Mouse (Mus musculus): Measurements from ENCODE around the gene Smg6. TPM values are rescaled to one million over a fixed set of nuclear protein-coding genes. Genes with fewer than 3 reads are reported as not detected.

The Smg6 gene
- polyA plus RNA-seq, 1 experiment from 2014 or later: 12.9 TPM

DNA sequence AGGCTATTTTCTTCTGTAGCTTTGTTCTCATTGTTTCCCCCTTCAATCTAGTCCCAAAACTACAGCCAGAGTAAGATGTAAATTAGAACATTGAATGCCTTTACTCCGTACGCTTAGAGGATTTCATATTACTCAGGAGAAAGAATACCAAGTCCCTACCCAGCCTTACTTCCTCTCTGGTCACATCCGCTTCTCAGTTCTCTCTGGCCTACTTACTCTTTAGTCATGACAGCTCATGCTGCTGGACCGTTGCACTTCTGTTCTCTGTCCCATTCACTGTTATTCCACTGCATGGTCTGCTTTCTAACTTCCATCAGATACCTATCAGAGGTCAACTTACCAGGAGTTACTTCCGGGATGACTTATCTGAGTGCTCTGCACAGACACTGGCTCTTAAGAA is 181.0 kb downstream of the Smg6 start:
- no peaks in the 10 kb centered on the region for H3K9me3 ChIP-seq (replicated peaks; ENCODE audit: control insufficient read depth, low read length)
- ATAC-seq (no peak), DNase-seq (ENCODE audit: low spot score) (no peak)
- H3K9ac ChIP-seq (ENCODE audit: low read length): no peak overlapping the region
- no peaks in the 10 kb centered on the region for H3K4me1 ChIP-seq (ENCODE audit: control insufficient read depth, insufficient read depth, low read length)
- no peak overlapping the region for H3K4me2 ChIP-seq (ENCODE audit: low read length)
- H3K4me3 ChIP-seq (ENCODE audit: low read depth, low read length): no peak overlapping the region
- H3K27ac ChIP-seq (ENCODE audit: low read depth, low read length): no peak overlapping the region
- H3K36me3 ChIP-seq (ENCODE audit: control insufficient read depth, insufficient read depth, low read length): no peaks in the 10 kb centered on the region
- WGBS: 75% methylated on average over 5 of the region's 5 CpGs
- H3K27me3 ChIP-seq (replicated peaks; ENCODE audit: control insufficient read depth, insufficient read depth, low read length): no peaks in the 10 kb centered on the region

DNA sequence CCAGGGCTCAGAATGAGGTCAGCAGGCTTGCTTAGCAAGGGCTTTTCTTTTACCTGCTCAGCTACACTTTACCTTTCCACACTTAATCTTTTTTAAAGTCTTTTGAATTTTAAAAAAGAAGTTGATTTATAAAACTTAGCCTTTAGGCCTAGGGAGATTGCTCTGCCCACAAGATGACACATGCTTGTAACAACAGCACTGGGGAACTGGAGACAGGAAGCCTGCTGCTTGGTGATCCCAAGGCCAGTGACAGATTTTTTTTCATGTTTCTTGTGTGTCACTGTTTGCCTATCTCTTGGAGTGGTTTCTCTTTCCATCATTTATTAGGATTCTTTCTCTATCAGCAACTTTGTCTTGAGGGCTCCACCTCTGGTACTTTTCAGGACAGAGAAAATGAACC is 183.3 kb downstream of the Smg6 start:
- Histone ChIP-seq H3K4me1 (ENCODE audit: control insufficient read depth, insufficient read depth, low read length) (no peaks in the 10 kb centered on the region), H3K4me2 (ENCODE audit: low read length) (no peak overlapping the region), H3K9ac (ENCODE audit: low read length) (no peak overlapping the region), H3K36me3 (ENCODE audit: control insufficient read depth, insufficient read depth, low read length) (no peaks in the 10 kb centered on the region), H3K27ac (ENCODE audit: low read depth, low read length) (no peak overlapping the region), H3K4me3 (ENCODE audit: low read depth, low read length) (no peak overlapping the region), H3K9me3 (replicated peaks; ENCODE audit: control insufficient read depth, low read length) (no peaks in the 10 kb centered on the region), H3K27me3 (replicated peaks; ENCODE audit: control insufficient read depth, insufficient read depth, low read length) (no peaks in the 10 kb centered on the region)
- DNase-seq (ENCODE audit: low spot score) (no peak), ATAC-seq (no peak)

DNA sequence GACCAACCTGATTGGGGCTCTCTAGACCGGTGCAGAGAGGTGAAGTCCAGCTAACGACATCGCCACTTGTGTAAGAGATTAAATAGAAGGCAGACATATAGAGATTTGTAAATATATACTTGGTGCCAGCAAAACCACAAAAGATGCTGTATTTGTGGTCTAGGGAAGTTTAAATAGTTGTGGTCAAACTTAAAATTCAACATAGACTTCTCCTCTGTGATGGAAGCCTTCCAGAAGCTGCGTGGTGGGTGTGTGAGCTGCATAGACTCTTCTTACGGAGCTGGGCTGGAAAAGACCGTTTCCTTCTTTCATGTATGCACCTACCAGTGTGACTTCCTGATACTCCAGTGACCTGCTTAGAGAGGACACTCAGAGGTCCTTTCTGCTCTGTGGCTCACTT is 190.8 kb downstream of the Smg6 start:
- Histone ChIP-seq H3K4me3 (ENCODE audit: low read depth, low read length) (no peak overlapping the region), H3K27ac (ENCODE audit: low read depth, low read length) (no peak overlapping the region), H3K4me1 (ENCODE audit: control insufficient read depth, insufficient read depth, low read length) (no peaks in the 10 kb centered on the region), H3K9me3 (replicated peaks; ENCODE audit: control insufficient read depth, low read length) (no peaks in the 10 kb centered on the region), H3K4me2 (ENCODE audit: low read length) (no peak overlapping the region), H3K9ac (ENCODE audit: low read length) (no peak overlapping the region), H3K27me3 (replicated peaks; ENCODE audit: control insufficient read depth, insufficient read depth, low read length) (no peaks in the 10 kb centered on the region), H3K36me3 (ENCODE audit: control insufficient read depth, insufficient read depth, low read length) (no peaks in the 10 kb centered on the region)
- DNase-seq (ENCODE audit: low spot score) (no peak), ATAC-seq (no peak)
- 82% methylated on average over 6 of the region's 6 CpGs for WGBS

DNA sequence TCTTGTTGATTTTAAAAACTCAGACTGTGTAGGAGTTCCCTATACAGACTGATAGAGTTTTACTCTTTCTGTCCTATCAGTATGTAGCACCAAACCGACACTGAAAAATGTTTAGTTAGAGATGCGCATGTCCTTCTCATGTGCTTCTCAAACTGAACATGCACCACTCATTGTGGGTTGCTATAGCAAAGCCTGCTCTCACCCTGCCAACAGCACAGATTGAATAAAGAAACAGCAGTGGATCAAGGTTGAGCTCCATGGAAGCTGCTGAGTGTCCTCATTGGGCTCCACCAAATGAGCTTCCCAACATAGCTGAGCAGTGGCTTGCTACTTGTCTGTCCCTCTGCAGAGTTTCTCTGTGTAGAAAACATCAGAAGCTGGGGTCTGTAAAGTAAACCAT is 192.5 kb downstream of the Smg6 start:
- H3K36me3 ChIP-seq (ENCODE audit: control insufficient read depth, insufficient read depth, low read length): no peaks in the 10 kb centered on the region
- no peak for ATAC-seq
- H3K4me3 ChIP-seq (ENCODE audit: low read depth, low read length): no peak overlapping the region
- no peak for DNase-seq (ENCODE audit: low spot score)
- H3K9ac ChIP-seq (ENCODE audit: low read length): no peak overlapping the region
- 97% methylated on average over 2 of the region's 2 CpGs for WGBS
- no peak overlapping the region for H3K4me2 ChIP-seq (ENCODE audit: low read length)
- no peak overlapping the region for H3K27ac ChIP-seq (ENCODE audit: low read depth, low read length)
- H3K4me1 ChIP-seq (ENCODE audit: control insufficient read depth, insufficient read depth, low read length): no peaks in the 10 kb centered on the region
- no peaks in the 10 kb centered on the region for H3K27me3 ChIP-seq (replicated peaks; ENCODE audit: control insufficient read depth, insufficient read depth, low read length)
- H3K9me3 ChIP-seq (replicated peaks; ENCODE audit: control insufficient read depth, low read length): no peaks in the 10 kb centered on the region

DNA sequence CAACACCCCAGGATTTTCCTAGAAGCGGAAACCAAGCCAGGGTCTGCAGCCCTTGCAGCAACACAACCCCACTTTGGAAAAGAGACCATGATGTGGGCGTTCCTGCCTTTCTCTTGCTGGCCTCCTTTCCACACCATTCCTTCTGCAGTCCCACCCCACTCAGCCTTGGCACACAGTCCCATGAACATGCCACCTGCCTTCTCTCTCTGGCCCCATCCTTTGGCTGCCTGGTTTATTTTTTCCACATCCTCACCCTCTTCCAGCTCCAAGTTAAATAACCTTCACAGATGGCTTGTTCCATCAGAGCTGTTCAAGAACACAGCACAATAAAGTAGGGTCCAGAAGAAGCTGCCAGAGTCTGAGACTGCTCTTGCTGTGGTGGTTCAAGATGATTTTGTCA is 193.7 kb downstream of the Smg6 start:
- WGBS: 89% methylated on average over 2 of the region's 2 CpGs
- Histone ChIP-seq H3K4me3 (ENCODE audit: low read depth, low read length) (no peak overlapping the region), H3K4me1 (ENCODE audit: control insufficient read depth, insufficient read depth, low read length) (no peaks in the 10 kb centered on the region), H3K9me3 (replicated peaks; ENCODE audit: control insufficient read depth, low read length) (no peaks in the 10 kb centered on the region), H3K4me2 (ENCODE audit: low read length) (no peak overlapping the region), H3K36me3 (ENCODE audit: control insufficient read depth, insufficient read depth, low read length) (no peaks in the 10 kb centered on the region), H3K27ac (ENCODE audit: low read depth, low read length) (no peak overlapping the region), H3K27me3 (replicated peaks; ENCODE audit: control insufficient read depth, insufficient read depth, low read length) (no peaks in the 10 kb centered on the region), H3K9ac (ENCODE audit: low read length) (no peak overlapping the region)
- DNase-seq (ENCODE audit: low spot score): no peak
- ATAC-seq: no peak

DNA sequence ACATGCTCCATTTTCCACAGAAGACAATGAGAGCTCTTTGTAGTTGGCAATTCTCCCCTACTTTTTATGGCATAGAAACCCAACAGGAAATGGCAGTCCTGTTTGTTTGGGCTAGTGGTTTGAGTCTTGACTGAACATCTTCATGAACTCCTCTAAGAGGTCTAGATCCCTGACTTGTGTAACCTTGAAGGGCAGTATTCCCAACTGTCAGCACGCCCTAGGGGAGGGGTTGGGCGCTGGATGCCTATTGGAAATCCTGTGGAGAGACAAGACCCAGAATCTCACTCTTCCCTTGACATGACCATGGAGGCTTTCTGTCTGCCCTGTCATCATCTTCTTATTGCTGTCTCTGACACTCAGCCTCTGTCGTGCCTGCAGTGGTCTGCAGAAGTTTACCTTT is 194.2 kb downstream of the Smg6 start:
- Histone ChIP-seq H3K4me3 (ENCODE audit: low read depth, low read length) (no peak overlapping the region), H3K4me1 (ENCODE audit: control insufficient read depth, insufficient read depth, low read length) (no peaks in the 10 kb centered on the region), H3K9me3 (replicated peaks; ENCODE audit: control insufficient read depth, low read length) (no peaks in the 10 kb centered on the region), H3K9ac (ENCODE audit: low read length) (no peak overlapping the region), H3K27me3 (replicated peaks; ENCODE audit: control insufficient read depth, insufficient read depth, low read length) (no peaks in the 10 kb centered on the region), H3K4me2 (ENCODE audit: low read length) (no peak overlapping the region), H3K27ac (ENCODE audit: low read depth, low read length) (no peak overlapping the region), H3K36me3 (ENCODE audit: control insufficient read depth, insufficient read depth, low read length) (no peaks in the 10 kb centered on the region)
- ATAC-seq (no peak), DNase-seq (ENCODE audit: low spot score) (no peak)
- WGBS: 92% methylated on average over 3 of the region's 3 CpGs

DNA sequence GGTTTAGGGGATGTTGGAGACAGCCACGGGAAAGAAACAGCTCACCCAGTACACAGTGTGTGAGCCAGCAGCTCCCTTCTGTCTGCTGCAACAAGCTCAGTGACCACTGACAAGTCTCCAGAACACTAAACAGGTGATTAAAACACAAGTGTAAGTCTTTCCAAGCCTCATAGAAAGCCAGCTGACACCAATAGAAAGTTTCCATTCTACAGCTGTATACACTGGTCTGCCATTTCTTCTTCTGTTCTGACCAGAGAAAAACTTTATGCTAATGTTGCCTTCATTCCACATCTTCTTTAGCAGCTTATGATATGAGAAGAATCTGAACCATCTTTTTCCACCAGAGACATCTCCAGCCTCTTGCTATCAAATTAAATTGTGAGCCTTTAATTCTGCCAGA is 195.7 kb downstream of the Smg6 start:
- H3K4me2 ChIP-seq (ENCODE audit: low read length): no peak overlapping the region
- no peaks in the 10 kb centered on the region for H3K27me3 ChIP-seq (replicated peaks; ENCODE audit: control insufficient read depth, insufficient read depth, low read length)
- H3K27ac ChIP-seq (ENCODE audit: low read depth, low read length): no peak overlapping the region; the same call in 1 of the 2 replicates
- H3K4me1 ChIP-seq (ENCODE audit: control insufficient read depth, insufficient read depth, low read length): no peaks in the 10 kb centered on the region
- no peak for DNase-seq (ENCODE audit: low spot score)
- H3K4me3 ChIP-seq (ENCODE audit: low read depth, low read length): no peak overlapping the region
- no peaks in the 10 kb centered on the region for H3K36me3 ChIP-seq (ENCODE audit: control insufficient read depth, insufficient read depth, low read length)
- H3K9ac ChIP-seq (ENCODE audit: low read length): no peak overlapping the region
- WGBS: 67% methylated on average over 1 of the region's 1 CpGs
- no peak for ATAC-seq
- H3K9me3 ChIP-seq (replicated peaks; ENCODE audit: control insufficient read depth, low read length): no peaks in the 10 kb centered on the region

DNA sequence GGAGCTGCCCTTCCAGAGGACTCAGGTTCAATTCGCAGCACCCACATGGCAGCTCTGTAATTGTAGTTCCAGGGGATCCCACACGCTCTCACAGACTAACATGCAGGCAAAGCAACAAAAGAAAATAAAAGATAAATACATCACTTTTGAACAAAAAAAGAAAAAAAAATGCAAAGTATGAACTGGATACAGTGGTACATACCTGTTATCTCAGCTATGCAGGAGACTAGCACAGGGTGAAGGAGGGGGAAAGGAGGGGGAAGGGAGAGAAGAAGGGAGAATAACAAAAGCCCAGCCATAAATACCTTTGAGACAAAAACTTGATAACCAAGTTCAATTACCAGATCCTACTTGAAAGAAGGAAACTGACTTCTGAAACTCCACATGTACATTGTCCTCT is 198.8 kb downstream of the Smg6 start:
- Histone ChIP-seq H3K27me3 (replicated peaks; ENCODE audit: control insufficient read depth, insufficient read depth, low read length) (no peaks in the 10 kb centered on the region), H3K4me1 (ENCODE audit: control insufficient read depth, insufficient read depth, low read length) (no peaks in the 10 kb centered on the region), H3K9ac (ENCODE audit: low read length) (no peak overlapping the region), H3K27ac (ENCODE audit: low read depth, low read length) (no peak overlapping the region), H3K9me3 (replicated peaks; ENCODE audit: control insufficient read depth, low read length) (no peaks in the 10 kb centered on the region), H3K4me3 (ENCODE audit: low read depth, low read length) (no peak overlapping the region), H3K4me2 (ENCODE audit: low read length) (no peak overlapping the region), H3K36me3 (ENCODE audit: control insufficient read depth, insufficient read depth, low read length) (no peaks in the 10 kb centered on the region)
- DNase-seq (ENCODE audit: low spot score) (no peak), ATAC-seq (no peak)
- WGBS: 93% methylated on average over 2 of the region's 2 CpGs

DNA sequence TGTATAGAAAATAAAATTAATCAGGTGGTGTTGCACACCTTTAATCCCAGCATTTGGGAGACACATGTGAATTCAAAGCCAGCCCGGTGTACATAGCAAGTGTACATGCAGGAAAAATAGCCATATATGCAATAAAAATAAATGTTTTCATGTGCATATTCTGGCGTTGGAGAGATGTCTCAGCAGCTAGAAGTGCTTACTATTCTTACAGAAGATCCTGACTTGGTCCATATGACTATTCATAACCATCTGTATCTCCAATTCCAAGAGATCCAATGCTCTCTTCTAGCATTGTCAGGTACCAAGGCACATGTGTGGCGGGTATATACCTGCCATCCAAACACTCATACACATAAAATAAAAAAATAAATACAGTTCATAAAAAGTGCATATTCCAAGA is 200.8 kb downstream of the Smg6 start:
- Histone ChIP-seq H3K4me2 (ENCODE audit: low read length) (no peak overlapping the region), H3K4me1 (ENCODE audit: control insufficient read depth, insufficient read depth, low read length) (no peaks in the 10 kb centered on the region), H3K27me3 (replicated peaks; ENCODE audit: control insufficient read depth, insufficient read depth, low read length) (no peaks in the 10 kb centered on the region), H3K4me3 (ENCODE audit: low read depth, low read length) (no peak overlapping the region), H3K9ac (ENCODE audit: low read length) (no peak overlapping the region), H3K27ac (ENCODE audit: low read depth, low read length) (no peak overlapping the region), H3K9me3 (replicated peaks; ENCODE audit: control insufficient read depth, low read length) (no peaks in the 10 kb centered on the region), H3K36me3 (ENCODE audit: control insufficient read depth, insufficient read depth, low read length) (no peaks in the 10 kb centered on the region)
- DNase-seq (ENCODE audit: low spot score) (no peak), ATAC-seq (no peak)
- 94% methylated on average over 3 of the region's 3 CpGs for WGBS

DNA sequence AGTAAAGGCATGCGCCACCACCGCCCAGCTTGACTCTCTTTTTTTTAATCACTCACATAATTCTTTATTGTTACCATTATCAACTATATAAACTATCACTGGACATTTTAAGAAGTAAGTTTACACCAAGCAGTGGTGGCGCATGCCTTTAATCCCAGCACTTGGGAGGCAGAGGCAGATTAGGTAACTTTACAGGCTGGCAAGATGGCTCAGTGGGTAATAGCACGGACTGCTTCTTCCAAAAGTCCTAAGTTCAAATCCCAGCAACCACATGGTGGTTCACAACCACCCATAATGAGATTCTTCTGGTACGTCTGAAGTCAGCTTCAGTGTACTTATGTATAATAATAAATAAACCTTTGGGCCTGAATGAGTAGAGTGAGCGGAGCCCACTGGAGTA is 203.9 kb downstream of the Smg6 start:
- ATAC-seq (no peak), DNase-seq (ENCODE audit: low spot score) (no peak)
- H3K4me1 ChIP-seq (ENCODE audit: control insufficient read depth, insufficient read depth, low read length): peaks cover 13% of the 10 kb centered on the region
- H3K4me3 ChIP-seq (ENCODE audit: low read depth, low read length): no peak overlapping the region
- WGBS: 98% methylated on average over 6 of the region's 6 CpGs
- H3K27me3 ChIP-seq (replicated peaks; ENCODE audit: control insufficient read depth, insufficient read depth, low read length): no peaks in the 10 kb centered on the region
- H3K36me3 ChIP-seq (ENCODE audit: control insufficient read depth, insufficient read depth, low read length): no peaks in the 10 kb centered on the region
- no peak overlapping the region for H3K9ac ChIP-seq (ENCODE audit: low read length)
- no peaks in the 10 kb centered on the region for H3K9me3 ChIP-seq (replicated peaks; ENCODE audit: control insufficient read depth, low read length)
- no peak overlapping the region for H3K4me2 ChIP-seq (ENCODE audit: low read length)
- H3K27ac ChIP-seq (ENCODE audit: low read depth, low read length): no peak overlapping the region

All from forebrain, embryonic 14.5 days (tissue).